Mouse (Mus musculus) ovary, postnatal 36 days (tissue): Measurements from ENCODE around the gene Ndufa4l2.
A peak's percentile ranks its signal among the peaks of the same experiment; 100 is the strongest.

Experiments used
- DNase-seq: peaks from one replicate; pipeline ENCODE4 v3.0.0; 2022; ENCODE audit warnings: low spot score, mixed read lengths

Ndufa4l2 gene

GRCm38 (mm10) chr10:127514764-127515163 is at the start of gene Ndufa4l2:
TSS of gene Ndufa4l2 (plus strand) at chr10:127514967.
- no peak for DNase-seq

DNA sequence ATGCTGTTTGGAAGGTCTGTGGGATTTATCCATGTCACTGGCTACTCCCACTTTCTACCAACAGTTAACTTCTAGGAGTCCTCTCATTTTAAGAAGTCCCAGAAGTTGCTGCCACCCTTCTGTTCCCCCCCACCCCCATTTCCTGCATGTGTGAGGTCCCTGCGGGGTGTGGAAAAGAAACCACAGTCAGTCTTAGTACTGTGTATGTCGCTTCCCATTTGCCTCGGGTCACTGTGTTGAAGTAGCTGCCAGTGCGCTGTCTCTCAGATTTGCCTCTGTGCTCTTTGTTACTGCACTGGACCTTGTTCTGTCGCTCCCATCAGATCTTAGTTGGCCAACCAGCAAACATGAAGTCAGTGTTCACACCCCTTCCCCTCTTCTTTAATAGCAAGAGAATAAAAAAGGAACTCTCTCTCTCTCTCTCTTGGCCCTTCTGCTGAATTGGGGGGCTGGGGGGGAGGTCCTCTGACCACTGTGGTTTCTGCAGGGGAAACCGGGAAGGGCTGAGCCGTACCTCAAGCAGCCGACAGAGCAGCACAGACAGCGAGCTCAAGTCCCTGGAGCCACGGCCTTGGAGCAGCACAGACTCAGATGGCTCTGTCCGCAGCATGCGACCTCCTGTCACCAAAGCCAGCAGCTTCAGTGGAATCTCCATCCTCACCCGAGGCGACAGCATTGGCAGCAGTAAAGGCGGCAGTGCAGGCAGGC is 43.3 kb upstream of the Ndufa4l2 start:
- no peak for DNase-seq

GRCm38 (mm10) chr10:127472722-127473121 is 42.0 kb upstream of the Ndufa4l2 start:
- DNase-seq: no peak

DNA sequence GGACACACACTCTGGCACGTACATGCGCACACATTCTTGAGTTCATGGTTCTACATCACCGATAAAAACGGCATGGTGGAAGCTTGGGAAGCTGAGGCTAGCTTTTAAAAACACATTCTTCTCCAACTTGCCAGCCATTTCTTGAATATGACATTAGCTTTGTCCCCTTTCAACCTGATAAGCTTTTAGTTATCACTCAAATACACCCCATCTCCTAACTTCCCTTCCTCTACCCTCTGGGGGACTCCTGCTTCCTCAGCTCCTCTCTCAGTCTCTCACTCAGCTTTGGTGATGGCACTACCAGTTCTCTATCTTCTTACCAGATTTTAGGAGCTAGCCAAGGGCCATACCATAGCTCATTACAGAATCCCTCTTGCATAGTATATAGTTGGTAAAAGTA is 39.6 kb upstream of the Ndufa4l2 start:
- DNase-seq: no peak

GRCm38 (mm10) chr10:127476541-127476940 is 38.2 kb upstream of the Ndufa4l2 start:
- DNase-seq: no peak

DNA sequence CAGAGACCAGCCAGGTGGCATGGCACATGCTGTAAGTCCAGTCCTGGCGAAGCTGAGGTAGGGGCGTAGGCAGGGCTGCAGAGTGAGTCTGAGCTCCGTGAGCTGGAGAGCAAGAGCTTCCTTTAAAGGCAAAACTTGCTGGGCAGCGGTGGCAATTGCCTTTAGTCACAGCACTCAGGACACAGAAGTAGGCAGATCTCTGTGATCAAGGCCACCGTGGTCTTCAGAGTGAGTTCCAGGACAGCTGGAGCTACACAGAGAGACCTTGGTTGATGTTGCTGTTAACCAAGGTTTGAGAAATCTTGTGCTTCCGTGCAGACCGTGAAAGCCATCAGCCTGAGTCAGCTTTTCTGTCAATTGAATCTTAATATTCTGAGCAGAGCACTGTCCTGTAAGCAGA is 37.5 kb upstream of the Ndufa4l2 start:
- DNase-seq: no peak

DNA sequence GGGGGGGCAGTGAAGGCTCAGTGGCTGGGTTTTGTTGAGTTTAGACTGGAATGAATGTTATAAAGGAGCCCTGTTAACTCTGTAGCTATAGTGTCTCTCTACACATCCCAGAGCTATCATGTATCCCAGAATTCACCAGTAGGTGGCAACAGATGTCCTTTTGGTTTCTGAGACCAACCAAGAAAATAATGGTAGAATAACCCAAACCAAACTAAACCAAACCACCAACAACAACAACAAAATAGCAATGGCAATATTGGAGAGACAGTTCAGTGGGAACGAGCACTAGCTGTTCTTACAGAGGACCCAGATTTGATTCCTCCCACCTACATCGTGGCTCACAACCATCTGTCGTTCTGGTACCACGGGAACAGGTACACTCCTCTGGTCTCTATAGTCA is 35.6 kb upstream of the Ndufa4l2 start:
- no peak for DNase-seq

DNA sequence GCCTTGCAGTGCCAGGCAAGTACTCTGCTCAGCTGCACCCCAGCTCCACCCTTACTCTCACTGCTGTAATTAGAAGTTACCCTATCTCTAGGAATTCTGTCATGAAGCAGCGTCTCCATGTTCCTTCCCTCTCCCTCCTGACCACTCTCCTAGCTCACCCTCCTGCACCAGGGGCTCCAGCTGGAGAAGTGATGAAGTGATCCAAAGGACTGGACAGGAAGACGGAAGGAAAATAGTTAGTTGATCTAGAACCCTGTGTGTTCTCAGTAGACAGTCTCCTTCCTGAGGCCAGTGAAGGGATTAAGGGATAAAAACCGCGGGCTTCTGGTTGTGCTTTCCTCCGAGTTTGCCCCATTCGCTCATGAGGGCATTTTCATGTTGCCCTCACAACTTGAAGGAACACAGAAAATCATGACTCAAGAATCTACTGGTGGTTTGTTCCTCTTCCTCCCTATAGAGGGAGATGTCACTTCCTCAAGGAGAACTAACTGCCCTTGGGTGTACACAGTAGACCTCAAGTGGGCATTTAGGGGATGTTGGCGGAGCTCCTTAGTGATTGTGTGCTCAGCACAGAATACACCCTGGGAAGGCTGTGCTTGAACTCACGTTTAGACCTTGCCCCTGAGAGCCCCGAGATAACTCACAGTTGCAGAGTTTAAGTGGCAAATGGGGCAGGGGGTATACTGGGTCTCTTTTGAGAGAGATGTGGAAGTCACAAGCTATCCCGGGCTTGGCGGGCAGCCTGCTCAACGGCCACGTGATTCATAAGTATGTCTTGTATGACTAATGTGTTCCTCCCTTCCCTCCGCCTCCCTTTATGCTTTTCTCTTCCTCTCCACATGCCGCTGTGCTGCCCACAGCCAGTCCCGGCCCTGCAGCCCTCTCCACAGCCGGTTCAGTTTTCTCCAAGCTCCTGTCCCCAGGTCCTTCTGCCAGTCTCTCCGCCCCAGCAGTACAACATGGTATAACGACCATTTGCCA is 33.6 kb upstream of the Ndufa4l2 start:
- peak; percentile 42 for DNase-seq

- no peak for DNase-seq
These were observed 29.5 kb upstream of the Ndufa4l2 start for GRCm38 (mm10) chr10:127485235-127485634.

DNA sequence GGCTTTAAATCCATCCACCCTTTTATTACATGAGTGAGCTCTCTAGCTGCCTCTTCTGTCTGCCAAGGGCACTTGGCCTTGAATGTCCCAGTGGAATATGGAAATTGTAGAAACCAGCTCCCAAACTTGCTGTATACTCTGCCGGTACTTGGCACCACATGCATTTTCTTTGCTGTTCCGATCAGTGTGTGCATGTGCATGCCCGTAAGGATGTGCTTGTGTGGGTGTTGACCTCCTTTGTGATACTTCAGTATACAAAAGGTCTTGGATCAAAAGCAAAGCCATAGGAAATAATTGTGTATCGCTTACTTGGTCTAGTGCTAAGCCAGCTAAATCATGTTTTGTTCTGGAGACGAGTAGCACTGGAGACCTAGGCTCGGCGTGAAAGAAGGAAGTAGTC is 25.9 kb upstream of the Ndufa4l2 start:
- DNase-seq: no peak

DNA sequence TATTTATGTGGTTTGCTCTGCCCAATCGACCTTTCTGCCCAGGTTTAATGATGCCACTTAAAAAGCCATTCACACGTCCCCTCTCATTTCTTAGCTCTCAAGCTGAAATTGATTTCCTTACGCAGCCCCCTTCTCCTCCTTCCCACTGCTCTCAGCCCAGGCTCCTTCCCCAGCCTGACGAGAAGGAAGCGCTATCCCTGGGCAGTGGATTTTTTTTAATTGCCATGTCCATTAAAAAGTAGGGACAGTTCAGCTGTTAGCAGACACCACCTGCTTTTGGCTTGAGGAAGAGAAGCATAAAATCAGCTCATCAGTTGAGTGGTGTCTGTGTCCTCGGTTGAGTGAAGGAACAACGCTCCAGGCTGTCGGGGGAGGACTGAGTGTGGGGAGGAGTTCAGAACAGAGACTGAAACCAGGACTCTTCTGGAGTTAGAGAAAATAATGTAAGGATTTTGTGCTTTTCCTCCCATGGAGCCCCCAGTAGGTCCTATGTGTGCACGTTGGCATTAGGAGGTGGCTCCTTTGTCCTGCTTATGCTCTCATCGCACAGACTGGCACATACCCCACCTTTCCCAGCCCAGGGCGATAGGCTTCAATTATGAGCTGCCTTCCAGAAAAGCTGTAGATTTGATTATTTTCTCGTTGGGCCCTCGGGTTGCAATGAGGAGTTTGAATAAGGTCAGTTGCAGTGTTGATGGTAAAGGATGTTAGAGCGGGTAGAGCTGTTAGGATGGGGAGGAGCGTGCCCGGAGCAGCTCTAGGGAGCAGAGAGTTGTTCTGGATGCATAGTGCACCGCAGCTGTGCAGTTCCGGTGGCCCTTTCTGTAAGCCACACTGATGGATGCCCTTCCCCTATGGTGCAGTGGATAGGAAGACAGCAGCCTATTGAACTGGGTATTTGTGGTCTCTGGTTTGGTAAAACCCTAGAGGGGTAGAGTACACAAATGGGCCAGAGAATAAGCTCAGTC is 24.3 kb upstream of the Ndufa4l2 start:
- DNase-seq: no peak

DNA sequence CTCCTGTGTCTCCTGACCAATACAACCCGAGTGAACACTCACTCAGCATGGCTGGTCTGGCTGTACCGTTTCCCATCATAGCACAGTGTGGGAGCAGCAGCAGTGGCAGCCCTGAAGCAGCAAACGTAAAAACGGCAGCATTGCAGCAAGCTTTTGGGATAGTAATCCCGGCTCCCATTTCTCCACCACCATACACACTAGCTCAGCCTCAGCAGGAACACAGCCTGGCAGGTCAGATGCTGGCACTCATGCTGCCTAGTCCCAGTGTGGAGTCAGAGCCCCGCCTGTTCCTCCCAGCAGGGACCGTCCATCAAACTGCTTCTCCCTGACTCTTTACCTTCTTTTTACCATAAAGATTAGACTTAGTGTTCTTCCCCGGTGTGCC is 23.6 kb upstream of the Ndufa4l2 start:
- no peak for DNase-seq

- no peak for DNase-seq
These were observed 22.6 kb upstream of the Ndufa4l2 start for GRCm38 (mm10) chr10:127492118-127492517.

DNA sequence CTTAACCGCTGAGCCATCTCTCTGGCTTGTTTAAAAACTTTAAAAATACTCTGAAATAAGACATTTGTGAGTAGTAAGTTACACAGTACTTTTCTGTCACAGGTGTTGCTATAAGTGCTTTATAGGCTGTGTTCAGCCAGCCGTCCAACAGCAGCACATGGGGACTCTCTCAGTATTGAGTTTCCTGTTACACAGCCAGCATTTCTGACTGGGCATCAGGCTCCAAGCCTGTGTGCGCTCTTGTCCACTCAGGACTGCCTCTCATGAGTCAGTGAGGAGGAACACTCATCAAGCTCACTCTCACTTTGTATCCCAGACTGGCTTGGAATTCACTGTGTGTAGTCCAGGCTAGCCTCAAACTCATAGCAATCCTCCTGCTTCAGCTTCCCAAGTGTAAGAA is 18.6 kb upstream of the Ndufa4l2 start:
- DNase-seq: no peak

DNA sequence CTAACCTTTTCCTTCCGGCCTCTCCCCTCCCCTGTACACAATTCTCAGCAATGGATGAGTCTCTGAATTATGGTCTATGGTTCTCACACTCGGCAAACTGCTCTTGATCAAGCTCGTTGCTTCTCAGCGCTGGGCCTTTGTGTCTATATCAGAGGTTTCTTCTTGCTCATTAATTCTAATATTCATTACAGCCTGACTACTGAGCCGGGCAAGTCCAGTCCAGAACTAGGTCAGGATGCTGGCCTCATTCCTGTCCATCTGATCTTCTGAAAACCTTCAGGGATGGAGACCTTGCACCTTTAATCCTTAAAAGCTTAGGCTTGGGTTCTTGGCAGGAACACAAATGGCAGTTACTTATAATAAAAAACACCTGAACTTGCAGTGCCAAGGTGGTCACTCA is 15.3 kb upstream of the Ndufa4l2 start:
- no peak for DNase-seq

DNA sequence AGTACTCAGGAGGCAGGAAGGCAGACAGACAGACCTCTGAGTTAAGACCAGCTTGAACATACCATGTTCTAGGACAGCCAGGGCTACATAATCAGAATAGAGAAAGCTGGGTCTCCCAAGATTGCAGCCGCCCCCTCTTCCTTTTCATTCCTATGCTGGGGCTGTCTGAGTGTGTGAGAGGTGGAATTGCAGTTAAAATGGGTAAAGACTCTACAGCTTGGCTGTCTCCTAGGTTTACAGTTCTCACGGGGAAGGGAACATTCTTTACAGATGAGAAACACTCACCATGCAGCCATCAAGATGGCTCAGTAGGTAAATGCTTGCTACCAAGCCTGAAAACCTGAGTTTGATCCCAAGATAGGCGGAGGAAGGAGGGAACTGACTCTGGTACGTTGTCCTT is 14.7 kb upstream of the Ndufa4l2 start:
- DNase-seq: no peak

GRCm38 (mm10) chr10:127500894-127501893 is 13.6 kb upstream of the Ndufa4l2 start, which contains the start of gene Stac3:
TSS of gene Stac3 (plus strand) at chr10:127501686.
- DNase-seq: no peak

DNA sequence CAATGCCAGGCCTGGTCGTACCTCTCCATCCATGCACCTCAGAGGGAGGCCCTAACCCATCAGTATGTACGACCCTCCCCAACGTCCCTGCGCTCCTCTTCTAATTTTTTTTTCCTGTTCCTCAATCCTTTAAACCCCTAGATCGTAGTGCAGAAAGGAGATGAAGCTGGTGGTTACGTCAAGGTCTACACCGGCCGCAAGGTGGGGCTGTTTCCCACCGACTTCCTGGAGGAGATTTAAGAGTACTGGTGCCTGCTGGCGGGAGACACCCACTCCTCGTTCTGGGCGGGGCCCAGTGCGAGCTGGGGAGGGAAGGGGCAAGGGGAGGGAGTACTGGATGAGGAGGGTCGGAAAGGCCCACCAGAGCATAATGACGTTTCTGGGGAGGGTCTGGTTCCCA is 6.5 kb upstream of the Ndufa4l2 start:
- peak; percentile 67 for DNase-seq

DNA sequence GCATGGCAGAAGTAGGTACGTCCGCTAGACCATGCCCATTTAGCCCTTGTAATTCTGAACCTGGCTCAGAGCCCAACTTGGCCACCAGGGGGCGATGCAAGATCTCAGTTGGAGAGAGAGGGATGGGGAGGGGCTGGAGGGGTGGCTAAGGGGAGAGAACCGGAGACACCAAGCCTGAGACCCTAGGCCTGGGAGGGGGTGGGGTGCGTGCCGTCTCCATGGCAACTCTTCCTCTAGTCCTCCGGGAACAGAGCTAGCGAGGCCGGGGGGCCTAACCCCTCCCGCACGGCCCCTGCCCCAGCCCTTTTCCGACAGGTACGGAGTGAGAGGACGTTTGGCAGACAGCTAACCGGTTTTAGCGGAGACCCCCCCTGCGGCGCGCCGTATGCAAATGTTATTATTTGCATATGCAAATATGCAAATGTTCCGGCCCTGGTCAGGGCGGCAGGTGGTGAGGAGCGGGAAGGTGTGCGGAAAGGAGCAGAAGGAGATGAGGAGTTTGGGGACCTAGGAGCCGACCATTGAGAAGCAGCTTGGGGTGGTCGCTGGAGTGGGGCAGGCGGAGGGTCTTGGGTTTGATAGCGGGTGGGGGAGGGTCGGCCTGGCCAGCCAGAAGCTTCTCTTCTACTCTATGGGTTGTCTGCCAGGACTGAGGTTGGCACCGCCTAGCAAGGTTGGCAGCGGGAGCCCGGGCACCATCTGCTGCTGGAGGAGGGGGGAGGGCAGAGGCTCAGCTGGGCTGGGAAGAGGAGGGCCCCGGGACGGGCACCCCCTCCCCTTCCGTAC is 5.5 kb upstream of the Ndufa4l2 start:
- DNase-seq: peak; percentile 82
